Mouse (Mus musculus): ENCODE measurements around the gene Il6st.
"Not testable (repeated sequence)": the region's sequence is repeated elsewhere in the genome, so short reads cannot be mapped to it uniquely, and the experiment has no call there.

Il6st gene

GRCm38 (mm10) chr13:112463868-112464625 lies at the start of gene Il6st:
Gene Il6st, plus strand, starts transcription at chr13:112464070.
- DNase-seq (ENCODE audit: low spot score in 2 of 2) = peak; percentile 93

- DNase-seq (ENCODE audit: low spot score in 2 of 2) = no peak
Measured at GRCm38 (mm10) chr13:112415896-112416295, 48.0 kb upstream of the Il6st start.

GRCm38 (mm10) chr13:112416410-112417162 lies 47.3 kb upstream of the Il6st start:
- no peak for DNase-seq (ENCODE audit: low spot score in 2 of 2)

- DNase-seq (ENCODE audit: low spot score in 2 of 2) = no peak
Measured at GRCm38 (mm10) chr13:112417163-112417523, 46.7 kb upstream of the Il6st start.

- no peak for DNase-seq (ENCODE audit: low spot score in 2 of 2)
Measured at GRCm38 (mm10) chr13:112417861-112418423, 45.9 kb upstream of the Il6st start.

- no peak for DNase-seq (ENCODE audit: low spot score in 2 of 2)
Measured at GRCm38 (mm10) chr13:112418595-112418994, 45.3 kb upstream of the Il6st start.

GRCm38 (mm10) chr13:112424212-112424611 lies 39.7 kb upstream of the Il6st start:
- no peak for DNase-seq (ENCODE audit: low spot score in 2 of 2)

- DNase-seq (ENCODE audit: low spot score in 2 of 2) = no peak
Measured at GRCm38 (mm10) chr13:112424635-112425034, 39.2 kb upstream of the Il6st start.

GRCm38 (mm10) chr13:112425181-112425654 lies 38.7 kb upstream of the Il6st start:
- no peak for DNase-seq (ENCODE audit: low spot score in 2 of 2)

- DNase-seq (ENCODE audit: low spot score in 2 of 2) = no peak
Measured at GRCm38 (mm10) chr13:112426265-112427135, 37.4 kb upstream of the Il6st start.

- not testable (repeated sequence) for DNase-seq (ENCODE audit: low spot score in 2 of 2)
Measured at GRCm38 (mm10) chr13:112427136-112427470, 36.8 kb upstream of the Il6st start.

- DNase-seq (ENCODE audit: low spot score in 2 of 2) = no peak
Measured at GRCm38 (mm10) chr13:112427521-112427920, 36.3 kb upstream of the Il6st start.

- DNase-seq (ENCODE audit: low spot score in 2 of 2) = no peak
Measured at GRCm38 (mm10) chr13:112433271-112433670, 30.6 kb upstream of the Il6st start.

- no peak for DNase-seq (ENCODE audit: low spot score in 2 of 2)
Measured at GRCm38 (mm10) chr13:112435241-112436075, 28.4 kb upstream of the Il6st start.

- no peak for DNase-seq (ENCODE audit: low spot score in 2 of 2)
Measured at GRCm38 (mm10) chr13:112436288-112436687, 27.6 kb upstream of the Il6st start.

- DNase-seq (ENCODE audit: low spot score in 2 of 2) = no peak
Measured at GRCm38 (mm10) chr13:112438001-112438868, 25.6 kb upstream of the Il6st start.

GRCm38 (mm10) chr13:112439105-112439818 lies 24.6 kb upstream of the Il6st start:
- no peak for DNase-seq (ENCODE audit: low spot score in 2 of 2)

GRCm38 (mm10) chr13:112439917-112440361 lies 23.9 kb upstream of the Il6st start:
- DNase-seq (ENCODE audit: low spot score in 2 of 2) = peak in 1 of 2 experiments; percentile 28

- DNase-seq (ENCODE audit: low spot score in 2 of 2) = no peak
Measured at GRCm38 (mm10) chr13:112440668-112441067, 23.2 kb upstream of the Il6st start.

Measured in right cerebral cortex, adult 2 months (tissue).